Mouse (Mus musculus) midbrain, embryonic 12.5 days (tissue): ENCODE measurements around the gene Acacb. TPM values are rescaled to one million over a fixed set of nuclear protein-coding genes. Genes with fewer than 3 reads are reported as not detected.

Experiments used
- ATAC-seq: fragments of 200-750 bp; cut with Nextera tagmentation; 2 replicates; pipeline ENCODE4 v1.8.0; 2017; ENCODE audit warnings: low read depth, moderate TSS enrichment, moderate library complexity; ENCODE audit not compliant: low FRiP score
- H3K27ac ChIP-seq: fragments of 300-500 bp; sonication (generic); replicated peaks from 2 replicates; pipeline ENCODE4 v1.5.1; 2016; ENCODE audit warnings: mild to moderate bottlenecking
- H3K27me3 ChIP-seq: fragments of 300-500 bp; sonication (generic); 2 replicates; pipeline ENCODE4 v1.6.1; 2016; ENCODE audit warnings: mild to moderate bottlenecking
- H3K36me3 ChIP-seq: fragments of 300-500 bp; sonication (generic); 2 replicates; pipeline ENCODE4 v1.6.1; 2016
- H3K4me1 ChIP-seq: fragments of 300-500 bp; sonication (generic); 2 replicates; pipeline ENCODE4 v1.6.1; 2016
- H3K4me2 ChIP-seq: fragments of 300-500 bp; sonication (generic); replicated peaks from 2 replicates; pipeline ENCODE4 v1.6.1; 2016; ENCODE audit warnings: mild to moderate bottlenecking, moderate library complexity
- H3K4me3 ChIP-seq: fragments of 300-500 bp; sonication (generic); 2 replicates; pipeline ENCODE4 v1.5.1; 2016; ENCODE audit warnings: mild to moderate bottlenecking
- H3K9ac ChIP-seq: fragments of 300-500 bp; sonication (generic); replicated peaks from 2 replicates; pipeline ENCODE4 v1.6.1; 2016; ENCODE audit warnings: mild to moderate bottlenecking, moderate library complexity
- H3K9me3 ChIP-seq: fragments of 300-500 bp; sonication (generic); 2 replicates; pipeline ENCODE4 v1.6.1; 2016; ENCODE audit warnings: mild to moderate bottlenecking
- WGBS: fragments of 180-500 bp; shearing (Covaris S2); methylation state at CpG from one replicate; pipeline ENCODE4 v1.1.7; 2016; 5-methylcytosine and 5-hydroxymethylcytosine counted together
- polyA plus RNA-seq: library from polyadenylated mRNA; unstranded; fragments of >200 nt; fragmentation: Nextera tagmentation; extraction: Ambion mirVana; gene quantifications from 2 replicates; pipeline ENCODE4 v1.2.1, GENCODE M21; 2016

The Acacb gene
- polyA plus RNA-seq, 1 experiment from 2014 or later = 3.1 TPM

- WGBS = 46% methylated on average over 6 of the region's 6 CpGs
- H3K4me2 ChIP-seq = no peak overlapping the region
- H3K27ac ChIP-seq = 0 out of 2 replicates have a peak overlapping the region, but pooled peaks have one; percentile 8
- peaks cover 27% of the 10 kb centered on the region for H3K4me1 ChIP-seq
- H3K4me3 ChIP-seq = no peak overlapping the region
- H3K9me3 ChIP-seq = no peaks in the 10 kb centered on the region
- no peaks in the 10 kb centered on the region for H3K36me3 ChIP-seq
- peaks cover 75% of the 10 kb centered on the region for H3K27me3 ChIP-seq
- no peak overlapping the region for H3K9ac ChIP-seq
- no peak for ATAC-seq
These were observed 136.0 kb downstream of the Acacb start for GRCm38 (mm10) chr5:114282346-114282745.

- Histone ChIP-seq H3K4me2 (no peak overlapping the region), H3K36me3 (no peaks in the 10 kb centered on the region), H3K4me1 (peaks cover 16% of the 10 kb centered on the region), H3K9me3 (no peaks in the 10 kb centered on the region), H3K9ac (no peak overlapping the region), H3K4me3 (no peak overlapping the region), H3K27ac (0 out of 2 replicates have a peak overlapping the region, but pooled peaks have one; percentile 3), H3K27me3 (peaks cover 83% of the 10 kb centered on the region)
- 74% methylated on average over 13 of the region's 13 CpGs for whole genome bisulfite sequencing
- ATAC-seq = no peak
These were observed 138.5 kb downstream of the Acacb start for GRCm38 (mm10) chr5:114284604-114285397.

- Histone ChIP-seq H3K27ac (0 out of 2 replicates have a peak overlapping the region, but pooled peaks have one; percentile 3), H3K36me3 (no peaks in the 10 kb centered on the region), H3K4me3 (no peak overlapping the region), H3K9me3 (no peaks in the 10 kb centered on the region), H3K27me3 (peaks cover 87% of the 10 kb centered on the region), H3K4me2 (no peak overlapping the region), H3K9ac (no peak overlapping the region), H3K4me1 (peaks cover 20% of the 10 kb centered on the region)
- ATAC-seq = no peak
- 74% methylated on average over 3 of the region's 3 CpGs for WGBS
These were observed 139.0 kb downstream of the Acacb start for GRCm38 (mm10) chr5:114285398-114285700.

GRCm38 (mm10) chr5:114286102-114286501, 139.8 kb downstream of the Acacb start:
- Histone ChIP-seq H3K27ac (no peak overlapping the region), H3K27me3 (peaks cover 87% of the 10 kb centered on the region), H3K4me1 (peaks cover 21% of the 10 kb centered on the region), H3K4me2 (no peak overlapping the region), H3K36me3 (no peaks in the 10 kb centered on the region), H3K9ac (no peak overlapping the region), H3K9me3 (no peaks in the 10 kb centered on the region), H3K4me3 (no peak overlapping the region)
- ATAC-seq = no peak
- WGBS = 75% methylated on average over 4 of the region's 4 CpGs

DNA sequence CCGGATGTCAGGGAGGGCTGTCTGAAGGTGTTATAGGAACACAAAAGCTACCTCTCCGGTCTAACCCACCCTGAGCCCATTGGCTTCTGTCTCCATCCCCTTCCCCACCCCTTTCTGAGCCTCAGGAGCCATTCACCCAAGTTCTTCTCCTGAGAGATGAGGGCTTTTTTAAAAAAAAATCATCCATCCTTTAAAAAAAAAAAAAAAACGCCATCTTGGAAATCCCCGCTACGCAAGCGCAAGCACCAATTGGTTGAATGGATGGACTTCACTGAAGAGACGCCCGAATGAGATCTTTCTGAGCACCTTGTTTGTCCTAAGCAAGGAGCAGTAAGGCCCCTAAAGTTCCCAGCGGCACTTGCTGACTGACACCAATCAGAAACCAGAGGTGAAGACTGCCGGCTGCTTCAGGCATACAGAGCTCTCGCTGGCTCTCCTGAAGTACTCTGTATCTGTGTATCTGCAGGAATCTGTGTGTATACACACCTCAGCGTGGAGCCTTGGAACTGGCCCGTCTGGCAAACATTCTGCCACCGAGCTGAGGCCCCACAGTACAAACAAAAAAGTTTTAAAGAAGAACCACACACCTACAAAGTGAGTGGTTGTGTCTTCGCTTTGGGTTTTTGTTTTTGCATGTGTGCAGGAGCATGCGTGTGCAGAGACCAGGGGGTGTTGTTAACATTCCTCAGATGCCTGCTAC, 140.7 kb downstream of the Acacb start:
- no peak for ATAC-seq
- Histone ChIP-seq H3K36me3 (no peaks in the 10 kb centered on the region), H3K4me1 (peaks cover 21% of the 10 kb centered on the region), H3K4me2 (no peak overlapping the region), H3K9ac (no peak overlapping the region), H3K27me3 (peaks cover 85% of the 10 kb centered on the region), H3K9me3 (no peaks in the 10 kb centered on the region), H3K27ac (no peak overlapping the region), H3K4me3 (no peak overlapping the region)
- WGBS = 86% methylated on average over 16 of the region's 16 CpGs

- peaks cover 89% of the 10 kb centered on the region for H3K27me3 ChIP-seq
- no peak overlapping the region for H3K27ac ChIP-seq
- ATAC-seq = no peak
- H3K9me3 ChIP-seq = no peaks in the 10 kb centered on the region
- no peak overlapping the region for H3K4me3 ChIP-seq
- H3K36me3 ChIP-seq = no peaks in the 10 kb centered on the region
- peaks cover 26% of the 10 kb centered on the region for H3K4me1 ChIP-seq
- no peak overlapping the region for H3K9ac ChIP-seq
- WGBS = 84% methylated on average over 5 of the region's 5 CpGs
- H3K4me2 ChIP-seq = no peak overlapping the region
These were observed 142.1 kb downstream of the Acacb start for GRCm38 (mm10) chr5:114288396-114288795.

DNA sequence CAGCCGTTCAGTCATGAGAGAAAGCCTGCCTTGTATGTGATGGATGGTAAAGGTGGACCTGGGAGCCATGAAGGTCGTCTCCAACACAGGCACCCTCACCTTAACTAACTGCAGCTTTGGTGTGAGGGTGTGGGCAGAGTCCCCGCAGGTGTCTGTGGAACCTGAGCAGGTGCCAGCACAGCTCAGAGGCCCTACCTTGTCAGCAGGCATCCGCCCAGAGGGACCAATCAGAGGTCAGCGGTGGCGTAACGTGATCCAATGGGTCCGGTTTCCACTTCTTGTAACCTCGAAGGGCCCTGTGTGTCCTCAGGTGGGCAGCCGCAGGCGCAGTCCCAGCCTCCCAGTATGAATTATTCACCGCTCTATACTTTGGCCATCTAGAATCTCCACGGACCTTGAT, 142.5 kb downstream of the Acacb start, which contains the start of gene Myo1h:
TSS of gene Myo1h (plus strand) at position 293 of the 400 bp plus-strand sequence.
- no peak within 1 kb of the TSS for H3K4me3 ChIP-seq
- peaks cover 89% of the 10 kb centered on the region for H3K27me3 ChIP-seq
- 56% methylated on average over 13 of the region's 13 CpGs for WGBS
- H3K27ac ChIP-seq = no peak within 1 kb of the TSS; the same call in 1 of the 2 replicates
- no peaks in the 10 kb centered on the region for H3K9me3 ChIP-seq
- H3K4me2 ChIP-seq = no peak within 1 kb of the TSS
- H3K36me3 ChIP-seq = no peaks in the 10 kb centered on the region
- H3K4me1 ChIP-seq = peaks cover 27% of the 10 kb centered on the region
- ATAC-seq = no peak
- no peak within 1 kb of the TSS for H3K9ac ChIP-seq

- no peak overlapping the region; the same call in 1 of the 2 replicates for H3K27ac ChIP-seq
- H3K27me3 ChIP-seq = peaks cover 87% of the 10 kb centered on the region
- no peak overlapping the region for H3K9ac ChIP-seq
- H3K4me1 ChIP-seq = peaks cover 23% of the 10 kb centered on the region
- peak; percentile 41; the same call in 1 of the 2 replicates for ATAC-seq
- WGBS = 56% methylated on average over 3 of the region's 3 CpGs
- H3K36me3 ChIP-seq = no peaks in the 10 kb centered on the region
- H3K9me3 ChIP-seq = no peaks in the 10 kb centered on the region
- no peak overlapping the region for H3K4me3 ChIP-seq
- H3K4me2 ChIP-seq = no peak overlapping the region
These were observed 143.7 kb downstream of the Acacb start for GRCm38 (mm10) chr5:114290004-114290403.

- H3K4me1 ChIP-seq = peaks cover 54% of the 10 kb centered on the region
- H3K9ac ChIP-seq = no peak overlapping the region
- peaks cover 74% of the 10 kb centered on the region for H3K27me3 ChIP-seq
- WGBS = 22% methylated on average over 22 of the region's 22 CpGs
- H3K27ac ChIP-seq = peak overlapping the region; percentile 52; the same call in 1 of the 2 replicates
- no peaks in the 10 kb centered on the region for H3K36me3 ChIP-seq
- no peak overlapping the region for H3K4me3 ChIP-seq
- no peak for ATAC-seq
- H3K9me3 ChIP-seq = no peaks in the 10 kb centered on the region
- no peak overlapping the region for H3K4me2 ChIP-seq
These were observed 150.6 kb downstream of the Acacb start for GRCm38 (mm10) chr5:114296693-114297631.

DNA sequence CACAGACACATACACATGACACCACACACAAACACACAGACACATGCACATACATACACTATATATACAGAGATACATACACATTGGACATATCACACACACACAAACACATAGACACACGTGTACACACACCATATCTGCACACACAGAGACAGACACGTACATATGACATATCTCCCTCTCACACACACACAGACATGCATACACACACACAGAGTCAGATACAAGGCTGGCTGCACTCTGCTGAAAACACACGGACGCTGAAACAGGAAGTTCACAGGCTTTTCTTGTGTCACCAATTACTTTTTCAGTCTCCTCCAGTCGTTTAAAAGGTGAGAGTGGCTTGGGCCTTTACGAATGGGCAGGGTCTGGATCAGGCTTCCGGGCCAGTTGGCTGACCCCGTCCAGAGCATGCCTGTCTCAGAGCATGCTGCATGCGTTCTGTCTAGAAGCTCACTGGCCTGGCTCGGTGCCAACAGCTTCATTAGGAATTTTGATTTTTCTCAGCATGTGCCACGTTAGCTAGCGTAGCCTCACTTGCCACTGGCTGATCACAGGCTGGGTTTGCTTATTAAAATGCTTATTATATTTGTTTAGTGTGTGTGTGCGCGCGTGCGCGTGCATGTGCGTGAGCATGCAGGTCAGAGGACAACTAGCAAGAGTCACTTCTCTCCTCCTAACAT, 152.0 kb downstream of the Acacb start:
- H3K4me3 ChIP-seq = no peak overlapping the region
- no peak for ATAC-seq
- H3K4me1 ChIP-seq = peaks cover 49% of the 10 kb centered on the region
- WGBS = 56% methylated on average over 18 of the region's 18 CpGs
- no peaks in the 10 kb centered on the region for H3K9me3 ChIP-seq
- H3K36me3 ChIP-seq = no peaks in the 10 kb centered on the region
- no peak overlapping the region; the same call in 1 of the 2 replicates for H3K4me2 ChIP-seq
- no peak overlapping the region for H3K9ac ChIP-seq
- H3K27me3 ChIP-seq = peaks cover 73% of the 10 kb centered on the region
- peak overlapping the region; percentile 55 for H3K27ac ChIP-seq
